Mouse (Mus musculus) urinary bladder, adult 18-20 months (tissue): Measurements from ENCODE around the gene Cep44.

Source experiments
- DNase-seq, 2 experiments: peaks; one replicate each; pipeline ENCODE4 v3.0.0; 2022; ENCODE audit warnings: low spot score in 2 of 2, mixed read lengths in 2 of 2

The Cep44 gene

GRCm38 (mm10) chr8:56550558-56551360 lies at the start of gene Cep44, which contains the start of gene Fbxo8:
Cep44 (minus strand) TSS chr8:56551047.
Fbxo8 (plus strand) TSS chr8:56551090.
- DNase-seq: peak; percentile 63 to 74

GRCm38 (mm10) chr8:56591502-56591901 lies 40.7 kb upstream of the Cep44 start:
- no peak for DNase-seq

GRCm38 (mm10) chr8:56591084-56591483 lies 40.2 kb upstream of the Cep44 start:
- DNase-seq: no peak

GRCm38 (mm10) chr8:56589004-56589403 lies 38.2 kb upstream of the Cep44 start:
- no peak for DNase-seq

GRCm38 (mm10) chr8:56582841-56583240 lies 32.0 kb upstream of the Cep44 start:
- DNase-seq: no peak

- DNase-seq: no peak
Observed at GRCm38 (mm10) chr8:56580918-56581317, 30.1 kb upstream of the Cep44 start.

GRCm38 (mm10) chr8:56566856-56567255 lies 16.0 kb upstream of the Cep44 start:
- no peak for DNase-seq

- no peak for DNase-seq
Observed at GRCm38 (mm10) chr8:56564399-56565047, 13.7 kb upstream of the Cep44 start.

GRCm38 (mm10) chr8:56552551-56553103 lies 1.8 kb upstream of the Cep44 start:
- no peak for DNase-seq

GRCm38 (mm10) chr8:56552045-56552444 lies 1.2 kb upstream of the Cep44 start:
- DNase-seq: no peak

- DNase-seq: peak; percentile 71 to 82
Observed at GRCm38 (mm10) chr8:56551361-56551852, 560 bp upstream of the Cep44 start.

- DNase-seq: no peak
Observed at GRCm38 (mm10) chr8:56547866-56548265, 3.0 kb downstream of the Cep44 start.

- no peak for DNase-seq
Observed at GRCm38 (mm10) chr8:56540706-56541105, 10.1 kb downstream of the Cep44 start.

GRCm38 (mm10) chr8:56530359-56530758 lies 20.5 kb downstream of the Cep44 start:
- DNase-seq: peak in 1 of 2 experiments; percentile 34

GRCm38 (mm10) chr8:56528869-56529268 lies 22.0 kb downstream of the Cep44 start:
- DNase-seq: no peak

- DNase-seq: no peak
Observed at GRCm38 (mm10) chr8:56521051-56521450, 29.8 kb downstream of the Cep44 start.

GRCm38 (mm10) chr8:56520249-56520648 lies 30.6 kb downstream of the Cep44 start:
- no peak for DNase-seq

- DNase-seq: no peak
Observed at GRCm38 (mm10) chr8:56518848-56519247, 32.0 kb downstream of the Cep44 start.

GRCm38 (mm10) chr8:56508952-56509479 lies 41.8 kb downstream of the Cep44 start:
- no peak for DNase-seq

- no peak for DNase-seq
Observed at GRCm38 (mm10) chr8:56508318-56508951, 42.4 kb downstream of the Cep44 start.

GRCm38 (mm10) chr8:56501911-56502310 lies 48.9 kb downstream of the Cep44 start:
- no peak for DNase-seq

GRCm38 (mm10) chr8:56489496-56489895 lies 61.4 kb downstream of the Cep44 start:
- no peak for DNase-seq
